Mouse (Mus musculus) limb, embryonic 11.5 days (tissue): ENCODE data around the gene Mospd1. TPM values are rescaled to one million over a fixed set of nuclear protein-coding genes. Genes with fewer than 3 reads are reported as not detected.

Experiments
- ATAC-seq: fragments of 200-750 bp; cut with Nextera tagmentation; 2 replicates; pipeline ENCODE4 v1.8.0; 2017; ENCODE audit warnings: low read depth; ENCODE audit not compliant: insufficient number of reproducible peaks, low FRiP score, low TSS enrichment
- DNase-seq: peaks from one replicate; pipeline ENCODE4 v3.0.0-alpha.2; 2015; ENCODE audit warnings: low spot score
- H3K27ac ChIP-seq: fragments of 300-500 bp; sonication (generic); replicated peaks from 2 replicates; pipeline ENCODE4 v1.5.1; 2014; ENCODE audit warnings: low read depth, mild to moderate bottlenecking, low read length
- H3K27me3 ChIP-seq: fragments of 300-500 bp; sonication (generic); 2 replicates; pipeline ENCODE4 v1.6.1; 2014; ENCODE audit warnings: mild to moderate bottlenecking, low read length, mixed read lengths; ENCODE audit not compliant: control insufficient read depth, insufficient read depth
- H3K36me3 ChIP-seq: fragments of 300-500 bp; sonication (generic); 2 replicates; pipeline ENCODE4 v1.6.1; 2014; ENCODE audit warnings: mild to moderate bottlenecking, low read length, moderate library complexity, mixed read lengths; ENCODE audit not compliant: control insufficient read depth, insufficient read depth
- H3K4me1 ChIP-seq: fragments of 300-500 bp; sonication (generic); 2 replicates; pipeline ENCODE4 v1.6.1; 2014; ENCODE audit warnings: low read length, mixed read lengths; ENCODE audit not compliant: control insufficient read depth, insufficient read depth
- H3K4me2 ChIP-seq: fragments of 300-500 bp; sonication (generic); 2 replicates; pipeline ENCODE4 v1.6.1; 2014; ENCODE audit warnings: low read depth, mild to moderate bottlenecking, moderate library complexity; ENCODE audit not compliant: severe bottlenecking
- H3K4me3 ChIP-seq: fragments of 300-500 bp; sonication (generic); 2 replicates; pipeline ENCODE4 v1.5.1; 2014; ENCODE audit warnings: low read depth, low read length
- H3K9ac ChIP-seq: fragments of 300-500 bp; sonication (generic); 2 replicates; pipeline ENCODE4 v1.6.1; 2014; ENCODE audit warnings: mild to moderate bottlenecking, low read length
- H3K9me3 ChIP-seq: fragments of 300-500 bp; sonication (generic); 2 replicates; pipeline ENCODE4 v1.6.1; 2016; ENCODE audit warnings: low read length; ENCODE audit not compliant: control insufficient read depth
- WGBS: fragments of 180-500 bp; shearing (Covaris S2); extraction: QIAGEN DNeasy Blood & Tissue Kit; methylation state at CpG from one replicate; pipeline ENCODE4 v1.1.7; 2014; 5-methylcytosine and 5-hydroxymethylcytosine counted together
- polyA plus RNA-seq: library from polyadenylated mRNA; unstranded; fragments of >200 nt; fragmentation: Nextera tagmentation; extraction: Ambion mirVana; gene quantifications from 2 replicates; pipeline ENCODE4 v1.2.1, GENCODE M21; 2014

Gene Mospd1
- polyA plus RNA-seq, 1 experiment from 2014 or later = 44.1 TPM

GRCm38 (mm10) chrX:53330396-53330795 is 39.9 kb downstream of the Mospd1 start:
- 89% methylated on average over 4 of the region's 4 CpGs for WGBS
- H3K4me1 ChIP-seq = no peaks in the 10 kb centered on the region
- H3K4me2 ChIP-seq = no peak overlapping the region
- H3K27me3 ChIP-seq = no peaks in the 10 kb centered on the region
- H3K36me3 ChIP-seq = no peaks in the 10 kb centered on the region
- no peak overlapping the region for H3K9ac ChIP-seq
- no peak overlapping the region for H3K4me3 ChIP-seq
- H3K9me3 ChIP-seq = no peaks in the 10 kb centered on the region
- DNase-seq = no peak
- H3K27ac ChIP-seq = no peak overlapping the region
- ATAC-seq = no peak

GRCm38 (mm10) chrX:53321111-53321510 is 49.2 kb downstream of the Mospd1 start:
- no peak overlapping the region for H3K9ac ChIP-seq
- no peak overlapping the region for H3K27ac ChIP-seq
- H3K36me3 ChIP-seq = no peaks in the 10 kb centered on the region
- WGBS = 86% methylated on average over 4 of the region's 4 CpGs
- no peak overlapping the region for H3K4me3 ChIP-seq
- no peak overlapping the region for H3K4me2 ChIP-seq
- H3K27me3 ChIP-seq = no peaks in the 10 kb centered on the region
- ATAC-seq (no peak), DNase-seq (no peak)
- H3K9me3 ChIP-seq = no peaks in the 10 kb centered on the region
- no peaks in the 10 kb centered on the region for H3K4me1 ChIP-seq

GRCm38 (mm10) chrX:53320564-53320963 is 49.7 kb downstream of the Mospd1 start:
- no peak for ATAC-seq
- Histone ChIP-seq H3K9ac (no peak overlapping the region), H3K27ac (no peak overlapping the region), H3K4me3 (no peak overlapping the region), H3K4me1 (no peaks in the 10 kb centered on the region), H3K36me3 (no peaks in the 10 kb centered on the region), H3K4me2 (no peak overlapping the region), H3K27me3 (no peaks in the 10 kb centered on the region), H3K9me3 (no peaks in the 10 kb centered on the region)
- no peak for DNase-seq
- 80% methylated on average over 2 of the region's 2 CpGs for WGBS

Other genes starting within 250 kb of the Mospd1 start
- 5.8 and 9.8 TPM in 2 replicates for gene Plac1, start 130.4 kb downstream of the Mospd1 start, polyA plus RNA-seq
- gene Fam122b, start 100.7 kb downstream of the Mospd1 start, polyA plus RNA-seq = 10.4 and 12.5 TPM in 2 replicates
- not detected in 2 replicates for gene Fam122c, start 97.1 kb downstream of the Mospd1 start, polyA plus RNA-seq
- not detected in 2 replicates for gene Etd, start 64.4 kb upstream of the Mospd1 start, polyA plus RNA-seq
- 18.9 and 19.3 TPM in 2 replicates for gene Rtl8c, start 237.5 kb upstream of the Mospd1 start, polyA plus RNA-seq
- gene Gm14597, start 238.5 kb upstream of the Mospd1 start, polyA plus RNA-seq = not detected in 2 replicates